Mouse (Mus musculus) hindbrain, embryonic 15.5 days (tissue): Measurements from ENCODE around the gene Gm19684. TPM values are rescaled to one million over a fixed set of nuclear protein-coding genes. Genes with fewer than 3 reads are reported as not detected.
"Not testable (repeated sequence)": the region's sequence is repeated elsewhere in the genome, so short reads cannot be mapped to it uniquely, and the experiment has no call there.

Experiments used
- ATAC-seq: fragments of 200-750 bp; cut with Nextera tagmentation; 2 replicates; pipeline ENCODE4 v1.8.0; 2017; ENCODE audit warnings: low read depth, moderate number of reproducible peaks, moderate TSS enrichment; ENCODE audit not compliant: low FRiP score
- H3K27ac ChIP-seq: fragments of 300-500 bp; sonication (generic); replicated peaks from 2 replicates; pipeline ENCODE4 v1.5.1; 2015; ENCODE audit warnings: mild to moderate bottlenecking, inconsistent platforms
- H3K27me3 ChIP-seq: fragments of 300-500 bp; sonication (generic); 2 replicates; pipeline ENCODE4 v1.6.1; 2015; ENCODE audit warnings: control low read depth, inconsistent platforms
- H3K36me3 ChIP-seq: fragments of 300-500 bp; sonication (generic); 2 replicates; pipeline ENCODE4 v1.6.1; 2015; ENCODE audit warnings: control low read depth, inconsistent platforms
- H3K4me1 ChIP-seq: fragments of 300-500 bp; sonication (generic); replicated peaks from 2 replicates; pipeline ENCODE4 v1.6.1; 2015; ENCODE audit warnings: control low read depth, inconsistent platforms
- H3K4me2 ChIP-seq: fragments of 300-500 bp; sonication (generic); 2 replicates; pipeline ENCODE4 v1.6.1; 2015; ENCODE audit warnings: moderate library complexity, mild to moderate bottlenecking, inconsistent platforms
- H3K4me3 ChIP-seq: fragments of 300-500 bp; sonication (generic); 2 replicates; pipeline ENCODE4 v1.5.1; 2015; ENCODE audit warnings: mild to moderate bottlenecking, inconsistent platforms
- H3K9ac ChIP-seq: fragments of 300-500 bp; sonication (generic); 2 replicates; pipeline ENCODE4 v1.6.1; 2015; ENCODE audit warnings: inconsistent platforms
- H3K9me3 ChIP-seq: fragments of 300-500 bp; sonication (generic); 2 replicates; pipeline ENCODE4 v1.6.1; 2016; ENCODE audit warnings: control low read depth, inconsistent platforms
- WGBS: fragments of 180-500 bp; shearing (Covaris S2); methylation state at CpG from one replicate; pipeline ENCODE4 v1.1.7; 2015; 5-methylcytosine and 5-hydroxymethylcytosine counted together
- polyA plus RNA-seq: library from polyadenylated mRNA; unstranded; fragments of >200 nt; fragmentation: Nextera tagmentation; extraction: Ambion mirVana; gene quantifications from 2 replicates; pipeline ENCODE4 v1.2.1, GENCODE M21; 2015

The Gm19684 gene
- polyA plus RNA-seq, 1 experiment from 2014 or later = not detected

DNA sequence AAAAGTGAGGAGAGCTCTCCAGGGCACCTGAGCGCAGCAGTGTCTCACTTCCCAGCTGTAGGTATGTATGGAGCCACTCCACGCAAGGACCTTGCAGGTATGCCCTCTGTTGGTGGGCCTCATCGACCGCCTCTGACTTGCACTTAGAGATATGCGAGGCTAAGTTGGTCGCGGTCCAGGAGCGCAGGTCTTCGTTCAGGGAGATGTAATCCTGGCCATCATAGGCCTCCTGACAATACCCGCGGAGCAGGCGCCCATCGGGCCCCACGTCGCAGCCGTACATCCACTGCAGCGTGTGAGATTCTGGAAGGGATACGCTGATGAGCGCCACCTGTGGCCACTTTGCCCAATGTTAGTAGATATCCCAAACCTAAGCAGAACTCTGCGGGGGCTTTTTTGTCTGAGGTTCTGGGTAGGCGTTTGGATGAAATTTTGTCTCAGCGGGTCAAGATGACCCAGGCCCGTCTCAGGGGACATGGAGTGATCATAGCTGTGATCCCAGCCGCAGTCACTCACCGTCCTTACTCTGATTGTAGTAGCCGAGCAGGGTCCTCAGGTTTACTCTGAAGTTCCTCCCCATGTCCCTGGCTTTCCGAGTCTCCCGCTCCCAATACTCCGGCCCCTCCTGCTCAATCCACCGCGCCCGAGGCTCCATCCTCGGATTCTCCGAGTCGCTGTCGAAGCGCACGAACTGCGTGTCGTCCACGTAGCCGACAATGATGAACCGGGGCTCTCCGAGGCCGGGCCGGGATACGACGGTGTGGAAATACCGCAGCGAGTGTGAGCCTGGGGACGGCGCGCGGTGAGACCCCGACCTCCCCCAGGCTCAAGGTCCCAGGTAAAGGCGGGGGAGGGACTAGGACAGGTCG, 10.6 kb upstream of the Gm19684 start:
- H3K27ac ChIP-seq, H3K36me3 ChIP-seq, H3K9me3 ChIP-seq: not testable (repeated sequence)
- Histone ChIP-seq H3K27me3 (peaks cover 15% of the 10 kb centered on the region), H3K4me2 (peak overlapping the region; percentile 95), H3K4me1 (peaks cover 12% of the 10 kb centered on the region), H3K9ac (peak overlapping the region; percentile 19; the same call in 1 of the 2 replicates), H3K4me3 (peak overlapping the region; percentile 46)
- 2% methylated on average over 57 of the region's 57 CpGs for WGBS
- ATAC-seq = peak; percentile 76

DNA sequence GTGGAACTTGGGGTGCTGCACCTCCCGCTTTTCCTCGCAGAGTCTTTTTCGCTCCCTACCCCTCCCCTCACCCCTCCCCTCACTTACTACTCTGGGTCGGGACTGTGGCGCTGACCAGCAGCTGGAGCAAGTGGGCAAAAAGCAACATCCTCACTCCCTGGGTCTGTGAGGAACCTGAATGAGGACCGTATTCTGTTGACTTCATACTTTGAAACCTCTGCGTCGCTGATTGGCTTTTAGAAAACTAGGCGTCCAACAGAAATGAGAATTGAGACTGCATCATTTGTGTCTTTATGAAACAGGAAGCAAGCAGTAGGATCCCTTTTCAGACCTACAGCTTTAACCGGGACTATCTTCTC, 10.0 kb upstream of the Gm19684 start:
- Histone ChIP-seq H3K4me3 (peak overlapping the region; percentile 46), H3K4me1 (peaks cover 12% of the 10 kb centered on the region), H3K9ac (peak overlapping the region; percentile 19; the same call in 1 of the 2 replicates), H3K27me3 (peaks cover 15% of the 10 kb centered on the region), H3K4me2 (peak overlapping the region; percentile 95)
- H3K9me3 ChIP-seq, H3K27ac ChIP-seq, H3K36me3 ChIP-seq: not testable (repeated sequence)
- ATAC-seq = peak; percentile 27; the same call in 1 of the 2 replicates
- under 1% methylated on average over 10 of the region's 10 CpGs for WGBS

DNA sequence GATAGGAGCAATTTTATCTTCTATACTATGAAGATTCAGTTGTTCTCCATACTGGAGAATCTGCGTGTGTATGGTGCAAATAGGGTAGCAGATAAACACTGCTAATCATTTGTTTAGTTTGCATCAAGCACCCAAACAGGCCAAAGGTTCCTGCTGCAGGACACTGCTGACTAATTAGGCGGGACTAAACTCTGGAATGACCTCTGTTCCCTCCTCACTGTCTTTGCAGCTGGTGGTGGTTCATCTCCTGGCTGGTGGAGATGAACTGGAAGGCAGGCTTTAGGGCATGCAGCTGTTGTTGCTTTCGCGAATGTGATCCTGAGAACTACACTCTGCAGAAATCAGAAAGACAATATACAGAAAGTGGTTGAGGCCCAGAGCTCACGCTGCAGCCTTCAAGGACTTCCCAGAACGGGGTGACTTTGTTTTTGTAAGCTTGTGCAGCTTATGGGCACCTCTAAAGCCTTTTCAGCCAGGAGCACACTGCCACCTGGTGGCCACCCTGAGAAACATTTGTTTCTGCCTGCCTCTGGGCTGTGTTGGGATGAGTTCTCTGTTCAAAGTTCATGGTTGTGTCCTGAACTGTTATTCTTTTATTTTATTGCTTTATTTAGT, 7.4 kb upstream of the Gm19684 start:
- ATAC-seq, H3K36me3 ChIP-seq, H3K9me3 ChIP-seq, H3K27ac ChIP-seq, H3K4me2 ChIP-seq, H3K4me3 ChIP-seq, H3K9ac ChIP-seq: not testable (repeated sequence)
- H3K27me3 ChIP-seq = peaks cover 18% of the 10 kb centered on the region
- H3K4me1 ChIP-seq = peaks cover 12% of the 10 kb centered on the region
- WGBS = 20% methylated on average over 6 of the region's 6 CpGs

DNA sequence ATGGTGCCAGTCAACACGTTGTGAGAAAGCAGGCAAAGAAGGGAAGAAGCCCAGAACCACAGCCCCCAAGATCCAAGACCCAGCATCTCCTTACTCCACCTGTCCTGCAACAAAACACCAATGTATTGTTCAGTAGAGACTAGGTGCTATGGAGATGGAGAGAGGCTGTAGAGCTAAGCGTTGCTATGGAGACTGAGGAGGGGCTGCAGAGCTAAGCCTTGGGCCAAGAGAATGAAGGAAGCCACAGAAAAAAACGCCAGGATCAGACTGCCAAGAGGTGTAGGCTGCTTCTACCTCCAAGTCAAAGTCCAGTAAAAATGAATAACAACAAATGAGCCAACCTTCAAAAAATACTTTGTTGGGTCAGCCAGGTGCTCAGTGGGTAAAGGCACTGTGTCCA, 4.9 kb upstream of the Gm19684 start:
- peaks cover 21% of the 10 kb centered on the region for H3K27me3 ChIP-seq
- not testable (repeated sequence) for H3K4me2 ChIP-seq, ATAC-seq, H3K27ac ChIP-seq, H3K4me3 ChIP-seq, H3K4me1 ChIP-seq, H3K9ac ChIP-seq, H3K9me3 ChIP-seq, H3K36me3 ChIP-seq
- WGBS = 24% methylated on average over 3 of the region's 3 CpGs

DNA sequence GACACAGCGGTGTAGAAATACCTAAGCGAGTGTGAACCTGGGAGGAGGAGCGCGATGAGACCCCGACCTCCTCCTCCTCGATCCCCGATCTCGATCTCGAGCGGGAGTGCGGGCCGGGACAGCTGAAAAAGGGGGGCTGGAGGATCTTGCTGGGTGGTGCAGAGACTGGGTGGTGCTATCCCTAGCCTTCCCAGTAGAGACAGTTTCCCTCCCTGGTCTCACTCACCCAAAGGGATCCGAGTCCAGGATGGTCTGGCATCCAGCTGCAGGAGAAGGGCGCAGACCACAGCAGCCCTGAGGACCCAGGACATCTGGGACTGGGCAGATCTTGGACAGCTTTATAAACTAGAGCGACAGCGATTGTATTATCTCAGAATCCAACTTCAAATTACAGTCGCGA, 639 bp upstream of the Gm19684 start:
- not testable (repeated sequence) for H3K9ac ChIP-seq, H3K4me1 ChIP-seq, H3K36me3 ChIP-seq, H3K27ac ChIP-seq, H3K9me3 ChIP-seq, ATAC-seq
- WGBS = 28% methylated on average over 18 of the region's 18 CpGs
- H3K4me2 ChIP-seq = peak overlapping the region; percentile 41
- H3K27me3 ChIP-seq = peaks cover 28% of the 10 kb centered on the region
- H3K4me3 ChIP-seq = 0 out of 2 replicates have a peak overlapping the region, but pooled peaks have one; percentile 14

DNA sequence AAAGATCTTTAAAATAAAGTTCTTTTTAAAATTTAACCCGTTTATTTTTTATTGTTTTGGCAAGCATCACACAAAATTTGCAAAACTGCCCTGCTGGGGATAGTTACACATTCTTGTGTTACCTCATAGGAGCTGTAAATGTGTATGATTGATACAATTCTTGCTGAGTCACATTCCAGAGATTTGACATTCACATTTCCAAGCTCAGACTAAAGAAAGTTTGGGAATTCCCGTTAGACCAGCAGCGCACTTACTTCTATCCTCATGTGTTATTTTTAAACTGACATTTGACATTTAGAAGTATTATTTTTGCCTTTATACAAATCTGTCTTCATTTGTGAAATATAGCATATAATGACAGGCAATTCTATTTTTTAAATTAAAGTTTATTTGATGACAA, 2.6 kb downstream of the Gm19684 start:
- ATAC-seq, H3K4me2 ChIP-seq, H3K4me3 ChIP-seq, H3K36me3 ChIP-seq, H3K4me1 ChIP-seq, H3K9me3 ChIP-seq, H3K9ac ChIP-seq, H3K27ac ChIP-seq: not testable (repeated sequence)
- 79% methylated on average over 3 of the region's 3 CpGs for WGBS
- peaks cover 25% of the 10 kb centered on the region for H3K27me3 ChIP-seq

DNA sequence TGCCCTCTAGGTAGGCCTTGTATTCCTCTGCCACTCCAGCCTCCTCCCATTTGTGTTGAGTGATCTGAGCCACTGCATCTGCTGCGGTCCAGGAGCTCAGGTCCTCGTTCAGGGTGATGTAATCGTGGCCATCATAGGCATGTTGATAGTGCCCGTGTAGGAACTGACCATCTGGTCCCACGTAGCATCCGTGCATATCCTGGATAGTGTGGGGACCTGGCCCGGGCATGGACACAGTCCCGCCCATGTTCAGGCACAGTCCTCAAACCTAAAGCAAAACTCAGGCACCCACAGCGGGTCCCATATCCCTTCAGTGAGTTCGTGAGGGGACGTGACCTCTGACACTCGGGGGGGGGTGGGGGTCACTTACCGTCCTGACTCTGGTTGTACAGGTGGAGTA, 7.0 kb downstream of the Gm19684 start:
- WGBS = 74% methylated on average over 12 of the region's 13 CpGs

DNA sequence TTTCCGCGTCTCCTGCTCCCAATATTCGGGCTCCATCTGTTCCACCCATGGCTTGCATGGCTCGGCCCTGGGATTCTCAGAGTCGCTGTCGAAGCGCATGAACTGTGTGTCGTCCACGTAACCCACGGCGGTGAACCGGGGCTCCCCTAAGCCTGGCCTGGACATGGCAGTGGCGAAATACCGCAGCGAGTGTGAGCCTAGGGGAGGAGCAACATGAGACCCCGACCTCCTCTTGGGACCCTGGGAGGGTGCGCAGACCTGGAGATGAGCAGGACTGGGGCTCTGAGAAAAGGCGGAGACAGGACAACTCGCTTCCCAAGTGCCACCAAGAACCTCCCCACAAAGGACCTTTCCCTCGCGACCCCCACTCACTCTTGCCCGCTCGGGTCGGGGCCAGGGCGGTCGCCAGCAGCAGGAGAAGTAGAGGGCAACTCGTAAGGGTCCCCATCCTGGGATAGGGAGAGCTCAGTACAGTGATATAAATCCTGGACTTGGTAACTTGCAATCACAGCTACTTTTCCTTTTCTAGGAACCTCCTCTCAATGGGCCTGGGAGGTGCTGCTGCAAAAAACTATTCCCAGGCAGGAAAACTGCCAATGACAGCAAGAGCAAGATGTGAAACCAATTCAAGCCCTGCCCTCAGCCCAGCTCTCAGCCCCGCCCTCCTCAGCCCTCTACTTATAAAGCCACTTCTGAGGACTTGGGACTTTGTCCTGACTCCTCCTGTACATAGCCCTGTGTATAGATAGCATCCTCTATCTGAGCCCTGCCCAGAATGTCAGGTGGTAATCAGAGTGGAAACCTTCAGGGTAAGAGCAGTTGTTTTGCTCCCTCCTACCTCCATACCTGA, 7.7 kb downstream of the Gm19684 start, which contains the start of gene Gm7030:
TSS of gene Gm7030 (minus strand) at position 458 of the 850 bp plus-strand sequence.
- not testable (repeated sequence) for H3K36me3 ChIP-seq, ATAC-seq, H3K27ac ChIP-seq, H3K9ac ChIP-seq, H3K4me3 ChIP-seq, H3K9me3 ChIP-seq, H3K4me1 ChIP-seq, H3K27me3 ChIP-seq, H3K4me2 ChIP-seq
- 25% methylated on average over 28 of the region's 28 CpGs for WGBS

More for the DNA sequence above, 7.0 kb downstream of the Gm19684 start:
- not testable (repeated sequence) for H3K27ac ChIP-seq, H3K36me3 ChIP-seq, H3K4me2 ChIP-seq, H3K27me3 ChIP-seq, ATAC-seq, H3K4me3 ChIP-seq, H3K9me3 ChIP-seq, H3K4me1 ChIP-seq, H3K9ac ChIP-seq

DNA sequence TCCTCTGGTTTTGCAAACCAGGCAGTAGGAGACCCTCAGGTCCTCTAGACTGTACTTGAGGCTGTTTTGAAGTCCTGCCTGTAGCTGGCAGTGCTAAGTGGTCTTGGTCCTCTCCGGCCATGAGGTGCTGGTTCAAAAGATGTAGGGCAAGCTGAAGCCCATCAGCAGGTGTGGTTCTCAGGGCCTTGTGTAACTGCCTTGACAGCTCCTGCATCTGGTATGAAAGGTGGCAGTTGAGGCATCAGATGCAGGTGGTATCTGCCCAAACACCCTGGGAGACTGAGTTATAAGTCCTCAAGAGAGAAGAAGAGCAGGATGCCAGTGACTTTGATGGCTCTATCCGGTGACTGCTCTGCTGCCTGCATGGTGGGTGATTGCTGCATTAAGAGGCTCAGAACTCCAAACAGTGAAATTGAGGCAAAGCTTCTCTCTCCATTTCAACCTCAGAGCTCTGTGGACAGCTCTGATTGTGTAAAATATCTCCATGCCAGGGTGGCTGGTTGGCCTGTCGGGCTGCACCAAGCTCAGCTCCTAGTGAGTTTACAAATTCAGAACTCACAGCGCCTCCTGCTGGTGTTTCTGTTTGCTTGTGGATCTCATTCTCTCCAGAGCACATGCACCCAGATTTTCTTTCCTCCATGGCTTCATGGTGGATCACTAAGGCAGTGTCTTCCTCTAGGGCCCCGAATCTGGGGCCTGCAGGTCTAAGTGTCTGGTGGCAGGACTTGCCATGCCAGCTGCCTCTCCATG, 10.2 kb downstream of the Gm19684 start:
- 72% methylated on average over 5 of the region's 5 CpGs for WGBS
- Histone ChIP-seq H3K9ac (no peak overlapping the region), H3K9me3 (no peaks in the 10 kb centered on the region), H3K4me3 (no peak overlapping the region), H3K27me3 (no peaks in the 10 kb centered on the region; the same call in 1 of the 2 replicates), H3K4me1 (no peaks in the 10 kb centered on the region), H3K36me3 (no peaks in the 10 kb centered on the region), H3K4me2 (no peak overlapping the region), H3K27ac (no peak overlapping the region)
- ATAC-seq = no peak

DNA sequence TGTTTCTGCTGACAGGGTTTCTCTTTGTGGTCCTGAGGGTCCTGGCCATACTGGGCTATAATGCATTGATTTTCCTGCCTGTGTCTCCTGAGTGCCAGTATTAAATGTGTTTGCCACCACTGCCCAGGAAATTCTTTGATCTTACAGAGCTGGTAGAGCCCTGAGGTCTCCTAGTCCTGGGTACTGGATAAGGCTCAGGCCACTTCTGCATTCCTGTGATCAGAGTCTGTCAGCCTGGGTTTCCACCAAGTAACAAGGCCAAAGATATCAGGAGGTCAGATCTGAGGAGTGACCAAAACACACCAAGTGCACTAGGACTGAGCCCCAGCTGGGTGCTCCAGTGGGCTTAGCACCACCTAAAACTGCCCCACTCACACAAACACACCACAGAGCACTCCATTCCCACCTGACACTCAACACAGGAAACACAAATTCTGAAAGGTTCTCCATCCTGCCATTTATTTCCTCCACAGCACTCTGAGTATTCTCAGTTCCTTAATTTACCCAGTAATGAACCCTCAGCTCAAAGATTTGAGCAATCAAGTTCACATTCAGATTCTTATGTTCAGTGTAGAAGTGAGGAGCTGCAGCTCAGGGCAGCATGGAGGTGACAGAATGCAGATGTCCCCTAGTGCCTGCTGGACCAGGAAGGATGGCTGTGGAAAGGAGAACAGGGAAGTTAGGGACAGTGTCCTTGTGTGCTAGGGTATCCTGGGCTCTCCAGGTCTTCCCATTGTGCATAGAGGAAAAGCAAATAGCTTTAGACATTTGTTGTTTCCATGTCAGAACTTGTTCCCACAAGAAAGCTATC, 14.1 kb downstream of the Gm19684 start:
- H3K36me3 ChIP-seq, H3K27me3 ChIP-seq, H3K4me1 ChIP-seq, H3K9ac ChIP-seq, ATAC-seq, H3K27ac ChIP-seq, H3K9me3 ChIP-seq, H3K4me3 ChIP-seq, H3K4me2 ChIP-seq: not testable (repeated sequence)
